ENCODE assay signal across 8 mouse cellular contexts in the genomic region with DNA sequence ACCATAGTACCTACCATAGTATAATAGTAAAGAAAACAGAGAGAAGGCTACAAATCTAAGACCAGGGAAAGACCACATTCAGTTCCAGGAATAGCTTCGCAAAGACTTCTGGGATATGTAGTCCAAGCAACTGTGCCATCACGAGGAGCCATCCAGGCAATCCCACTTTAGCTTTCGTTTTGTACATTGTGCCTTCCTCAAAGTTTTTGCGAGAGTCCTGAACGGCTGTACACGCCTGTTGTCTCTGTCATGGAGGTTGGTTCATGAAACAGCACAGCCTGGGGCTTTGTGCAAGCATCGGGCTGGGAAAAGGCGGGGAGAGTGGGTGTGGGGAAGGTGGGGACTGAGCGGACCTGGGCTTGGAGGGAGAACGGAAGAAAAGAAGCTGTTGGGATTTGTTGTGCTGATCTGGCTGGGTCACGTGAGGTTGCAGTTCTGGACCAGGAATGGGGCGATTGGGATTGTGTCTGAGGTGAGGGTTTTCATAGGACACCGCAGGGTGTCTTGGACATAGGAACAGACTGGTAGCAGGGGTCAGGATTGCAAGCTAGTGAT. TPM values are rescaled to one million over a fixed set of nuclear protein-coding genes. Genes with fewer than 3 reads are reported as not detected.
DNase-seq lines count a peak whose midpoint lies in the region; ATAC-seq and TF ChIP-seq lines count a peak whose summit lies in the region.

A gene (plus strand): TSS at position 167 of the 555 bp plus-strand sequence.

- peak within 1 kb of the TSS; percentile 58 for H3K4me3 ChIP-seq in left cerebral cortex, adult 2 months
- H3K4me3 ChIP-seq in macrophage (ENCODE audit: inconsistent target) = peak within 1 kb of the TSS; percentile 92

- 3% methylated on average over 13 of the region's 13 CpGs for WGBS in macrophage (ENCODE audit: missing documents)

- no peaks in the 10 kb centered on the region for H3K36me3 ChIP-seq in macrophage (ENCODE audit: inconsistent target)

- ATAC-seq in erythroid progenitor cell, adult 5-6 weeks (replicated peaks; ENCODE audit: low FRiP score, poor library complexity, severe bottlenecking) = no peak; the same call in 1 of the 2 replicates

- TF ChIP-seq CTCF in left cerebral cortex, adult 2 months (IDR thresholded peaks at IDR 0.05) = no peak

- intact Hi-C loops in left cerebral cortex, adult 2 months (cut with DNase I) = loop anchor here (1.0 to 10.0 kb wide), 2 partner anchors 21 to 360 kb away; a partner anchor contains a TSS

- peak; percentile 81 for DNase-seq in ZHBTc4 (ENCODE audit: low read depth, low spot score)
- DNase-seq in cerebellum, postnatal 25 days = peak; percentile 68 to 73
- DNase-seq in gastrocnemius, adult 8-10 months (ENCODE audit: low spot score in 2 of 2) = peak; percentile 8 to 15
- DNase-seq in hindlimb bud, embryonic 11.5 days (ENCODE audit: extremely low spot score, low read depth, low spot score) = peak; percentile 67
- DNase-seq in left cerebral cortex, adult 2 months (ENCODE audit: extremely low spot score in 1 of 2, low spot score in 2 of 2) = peak; percentile 33 to 63
- DNase-seq in right cerebral cortex, adult 18-20 months = peak; percentile 62

- peak within 1 kb of the TSS; percentile 73; the same call in 1 of the 2 replicates for H3K27ac ChIP-seq in left cerebral cortex, adult 2 months
- peak within 1 kb of the TSS; percentile 71 for H3K27ac ChIP-seq in macrophage

- H3K79me2 ChIP-seq in macrophage (ENCODE audit: inconsistent target) = peaks cover 12% of the 10 kb centered on the region; the same call in 1 of the 2 replicates

RNA-seq across cellular contexts. Expression of the gene that starts here (rescaled TPM):
- 1 to 10 TPM in 1 of 4 experiments, under 1 TPM in 3; 0.41 to 1.0 (median 0.70) TPM for total RNA-seq in gastrocnemius, adult 8-10 months (2022)
- total RNA-seq in left cerebral cortex, adult 2 months (2021) = 1 to 10 TPM; 2.9 to 3.5 TPM
- 1 to 10 TPM in 24 of 26 experiments, under 1 TPM in 2; 0.81 to 7.1 (median 2.1) TPM for total RNA-seq in macrophage (2018; cell fraction: chromatin; rRNA removed)
- total RNA-seq in macrophage (2018; cell fraction: cytosol; rRNA removed) = 1 to 10 TPM; 1.4 to 8.2 (median 5.6) TPM
- total RNA-seq in macrophage (2018; cell fraction: nucleus; rRNA removed) = 10 to 100 TPM in 3 of 26 experiments, 1 to 10 TPM in 23; 1.0 to 12.1 (median 3.4) TPM
- 4.4 to 6.6 TPM (median 5.4 TPM) in 3 replicates for polyA plus RNA-seq in macrophage (2018)
- 4.6 TPM in 1 of 2 replicates, not detected in the other for total RNA-seq in erythroid progenitor cell, adult 5-6 weeks (2015; ENCODE audit: low replicate concordance)
- 0.90 and 1.3 TPM in 2 replicates for total RNA-seq in erythroid progenitor cell, adult 5-6 weeks (2017; ENCODE audit: low replicate concordance)

Comparison
In these comparisons a context has a peak if more than half of its experiments do, and no peak if none do; other contexts are left out.
1. DNase-seq: peak in every context shown above with its lines; median percentile 81 in ZHBTc4; 70 in cerebellum, postnatal 25 days; 67 in hindlimb bud, embryonic 11.5 days; 62 in right cerebral cortex, adult 18-20 months; 48 in left cerebral cortex, adult 2 months; 12 in gastrocnemius, adult 8-10 months.